Mouse (Mus musculus) hindbrain, embryonic 13.5 days (tissue): Measurements from ENCODE around the gene Tmem108. TPM values are rescaled to one million over a fixed set of nuclear protein-coding genes. Genes with fewer than 3 reads are reported as not detected.

ENCODE experiments used
- ATAC-seq: fragments of 200-750 bp; cut with Nextera tagmentation; 2 replicates; pipeline ENCODE4 v1.8.0; 2017; ENCODE audit warnings: moderate TSS enrichment; ENCODE audit not compliant: low FRiP score
- H3K27ac ChIP-seq: fragments of 300-500 bp; sonication (generic); 2 replicates; pipeline ENCODE4 v1.5.1; 2015; ENCODE audit warnings: inconsistent platforms, mild to moderate bottlenecking, moderate library complexity
- H3K27me3 ChIP-seq: fragments of 300-500 bp; sonication (generic); 2 replicates; pipeline ENCODE4 v1.6.1; 2015; ENCODE audit warnings: mild to moderate bottlenecking, inconsistent platforms
- H3K36me3 ChIP-seq: fragments of 300-500 bp; sonication (generic); 2 replicates; pipeline ENCODE4 v1.6.1; 2015; ENCODE audit warnings: mild to moderate bottlenecking, inconsistent platforms
- H3K4me1 ChIP-seq: fragments of 300-500 bp; sonication (generic); replicated peaks from 2 replicates; pipeline ENCODE4 v1.6.1; 2015; ENCODE audit warnings: inconsistent platforms
- H3K4me2 ChIP-seq: fragments of 300-500 bp; sonication (generic); 2 replicates; pipeline ENCODE4 v1.6.1; 2015; ENCODE audit warnings: inconsistent platforms, mild to moderate bottlenecking, moderate library complexity
- H3K4me3 ChIP-seq: fragments of 300-500 bp; sonication (generic); 2 replicates; pipeline ENCODE4 v1.5.1; 2015; ENCODE audit warnings: mild to moderate bottlenecking, inconsistent platforms
- H3K9ac ChIP-seq: fragments of 300-500 bp; sonication (generic); 2 replicates; pipeline ENCODE4 v1.6.1; 2015; ENCODE audit warnings: mild to moderate bottlenecking, inconsistent platforms
- H3K9me3 ChIP-seq: fragments of 300-500 bp; sonication (generic); 2 replicates; pipeline ENCODE4 v1.6.1; 2016; ENCODE audit warnings: inconsistent platforms
- WGBS: fragments of 180-500 bp; shearing (Covaris S2); methylation state at CpG from one replicate; pipeline ENCODE4 v1.1.7; 2015; 5-methylcytosine and 5-hydroxymethylcytosine counted together
- polyA plus RNA-seq: library from polyadenylated mRNA; unstranded; fragments of >200 nt; fragmentation: Nextera tagmentation; extraction: Ambion mirVana; gene quantifications from 2 replicates; pipeline ENCODE4 v1.2.1, GENCODE M21; 2015

Gene Tmem108
- polyA plus RNA-seq, 1 experiment from 2014 or later: 30.0 TPM

DNA sequence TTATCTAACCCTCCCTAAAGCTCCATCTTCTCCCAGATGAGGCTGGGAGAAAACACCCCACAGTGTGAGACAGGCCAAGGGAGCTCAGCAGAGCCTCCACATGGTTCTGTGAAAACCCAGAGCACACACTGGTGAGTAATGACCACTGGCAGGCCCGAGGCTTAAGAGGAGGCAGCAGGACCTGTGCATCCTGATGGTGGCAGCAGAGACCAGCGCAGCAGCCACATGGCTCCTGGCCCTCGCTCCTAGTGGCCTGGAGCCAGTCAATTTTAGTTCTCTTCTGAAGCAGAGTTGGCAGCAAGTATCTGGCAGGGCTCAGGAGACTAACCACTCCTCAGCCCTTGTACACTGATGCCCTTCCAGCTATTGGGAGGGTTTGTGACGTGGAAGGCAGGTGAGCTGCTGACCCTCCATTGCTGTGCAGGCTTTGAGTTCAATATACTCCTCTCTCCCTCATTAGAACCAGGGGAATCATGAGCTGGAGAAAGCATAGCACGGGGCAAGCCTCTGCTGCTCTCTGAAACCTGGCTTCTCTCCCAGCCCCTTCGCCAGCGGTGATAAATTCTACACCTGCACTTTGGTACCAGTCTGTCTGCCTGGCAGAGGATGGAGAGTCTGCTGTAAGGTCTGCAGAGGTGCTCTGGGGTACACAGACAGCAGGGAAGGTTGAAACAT lies 267.2 kb downstream of the Tmem108 start:
- peaks cover 19% of the 10 kb centered on the region for H3K4me1 ChIP-seq
- H3K4me2 ChIP-seq: no peak overlapping the region
- no peaks in the 10 kb centered on the region for H3K9me3 ChIP-seq
- 33% methylated on average over 7 of the region's 7 CpGs for WGBS
- H3K9ac ChIP-seq: no peak overlapping the region
- no peak overlapping the region for H3K27ac ChIP-seq
- no peak overlapping the region for H3K4me3 ChIP-seq
- H3K27me3 ChIP-seq: peaks cover 47% of the 10 kb centered on the region
- ATAC-seq: peak; percentile 85
- H3K36me3 ChIP-seq: peaks cover 10% of the 10 kb centered on the region

DNA sequence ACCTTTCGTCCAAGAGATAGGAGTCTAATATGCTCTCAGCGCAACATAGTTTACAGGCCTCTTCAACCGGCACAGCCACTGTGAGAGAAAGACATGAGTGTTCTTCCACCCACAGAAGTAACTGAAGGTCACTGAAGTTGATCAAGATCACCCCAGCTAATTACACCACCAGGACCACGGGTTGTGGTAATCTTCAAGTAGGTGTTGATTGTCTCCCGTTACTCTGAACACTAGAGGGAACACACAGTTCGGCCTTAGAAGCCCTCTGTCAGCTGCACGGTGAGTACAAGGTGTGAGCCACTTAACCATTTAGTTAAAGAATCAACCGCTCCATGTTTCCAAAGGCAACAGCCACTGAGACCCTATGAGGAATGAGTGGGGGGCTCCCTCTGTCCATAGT lies 269.7 kb downstream of the Tmem108 start:
- peaks cover 32% of the 10 kb centered on the region for H3K27me3 ChIP-seq
- no peak overlapping the region for H3K27ac ChIP-seq
- H3K4me2 ChIP-seq: no peak overlapping the region
- peaks cover 14% of the 10 kb centered on the region for H3K4me1 ChIP-seq
- 89% methylated on average over 8 of the region's 8 CpGs for WGBS
- no peak overlapping the region for H3K9ac ChIP-seq
- ATAC-seq: no peak
- H3K9me3 ChIP-seq: no peaks in the 10 kb centered on the region
- H3K4me3 ChIP-seq: no peak overlapping the region
- 0 out of 2 replicates have a peak, but pooled peaks cover 4% of the 10 kb centered on the region for H3K36me3 ChIP-seq

GRCm38 (mm10) chr9:103490439-103490838 lies 271.2 kb downstream of the Tmem108 start:
- no peak overlapping the region for H3K27ac ChIP-seq
- H3K9me3 ChIP-seq: no peaks in the 10 kb centered on the region
- no peak overlapping the region for H3K4me3 ChIP-seq
- ATAC-seq: peak; percentile 62
- H3K4me1 ChIP-seq: peaks cover 25% of the 10 kb centered on the region
- H3K27me3 ChIP-seq: peaks cover 25% of the 10 kb centered on the region
- no peak overlapping the region for H3K4me2 ChIP-seq
- 0 out of 2 replicates have a peak, but pooled peaks cover 4% of the 10 kb centered on the region for H3K36me3 ChIP-seq
- WGBS: 27% methylated on average over 2 of the region's 2 CpGs
- H3K9ac ChIP-seq: no peak overlapping the region

DNA sequence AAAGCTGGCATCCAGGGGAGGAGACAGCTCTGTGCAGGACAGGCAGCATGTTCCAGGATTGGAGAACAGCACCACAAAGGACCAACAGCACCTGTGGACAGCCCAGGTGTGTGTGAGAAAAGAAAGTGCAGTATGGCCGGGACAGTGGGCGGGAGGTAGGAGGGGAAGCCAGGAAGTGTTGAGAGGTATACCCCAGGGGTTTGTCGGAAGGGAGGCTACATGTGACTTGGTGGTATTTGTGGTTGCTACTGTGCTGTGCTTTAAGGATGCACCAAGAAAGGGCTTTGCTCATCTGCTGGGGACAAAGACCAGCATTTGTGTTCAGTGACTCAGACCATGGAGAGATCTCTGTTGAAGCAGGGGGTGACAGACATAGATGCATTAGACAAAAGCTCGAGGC lies 271.8 kb downstream of the Tmem108 start:
- ATAC-seq: no peak
- no peaks in the 10 kb centered on the region for H3K9me3 ChIP-seq
- H3K4me2 ChIP-seq: no peak overlapping the region
- H3K4me3 ChIP-seq: no peak overlapping the region
- 0 out of 2 replicates have a peak, but pooled peaks cover 4% of the 10 kb centered on the region for H3K36me3 ChIP-seq
- no peak overlapping the region for H3K27ac ChIP-seq
- H3K27me3 ChIP-seq: peaks cover 24% of the 10 kb centered on the region
- no peak overlapping the region for H3K9ac ChIP-seq
- 88% methylated on average over 4 of the region's 4 CpGs for WGBS
- peaks cover 24% of the 10 kb centered on the region for H3K4me1 ChIP-seq

DNA sequence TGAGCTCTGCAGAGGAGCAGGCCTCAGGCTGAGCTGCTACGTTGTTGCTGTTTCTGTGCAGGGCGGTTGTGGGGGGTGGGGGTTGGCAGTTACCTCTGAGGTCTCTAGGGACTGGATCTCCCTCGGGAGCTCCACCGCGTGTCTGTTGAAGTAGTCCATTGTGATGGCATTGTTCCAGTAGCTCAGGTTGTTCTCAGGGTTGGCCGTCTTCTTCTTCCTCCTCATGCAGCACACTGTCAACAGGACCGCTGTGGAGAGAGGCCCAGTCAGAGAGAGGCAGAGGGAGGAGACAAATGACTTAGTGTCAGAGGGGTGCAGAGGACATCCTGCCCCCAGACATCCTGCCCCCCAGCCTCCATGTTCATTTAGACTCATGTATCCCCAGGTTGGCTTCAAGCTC lies 272.5 kb downstream of the Tmem108 start:
- peaks cover 4% of the 10 kb centered on the region; the same call in 1 of the 2 replicates for H3K36me3 ChIP-seq
- ATAC-seq: no peak
- no peak overlapping the region for H3K27ac ChIP-seq
- 66% methylated on average over 7 of the region's 7 CpGs for WGBS
- H3K4me2 ChIP-seq: no peak overlapping the region
- no peak overlapping the region for H3K4me3 ChIP-seq
- peaks cover 24% of the 10 kb centered on the region for H3K27me3 ChIP-seq
- no peak overlapping the region for H3K9ac ChIP-seq
- H3K9me3 ChIP-seq: no peaks in the 10 kb centered on the region
- H3K4me1 ChIP-seq: peaks cover 16% of the 10 kb centered on the region

DNA sequence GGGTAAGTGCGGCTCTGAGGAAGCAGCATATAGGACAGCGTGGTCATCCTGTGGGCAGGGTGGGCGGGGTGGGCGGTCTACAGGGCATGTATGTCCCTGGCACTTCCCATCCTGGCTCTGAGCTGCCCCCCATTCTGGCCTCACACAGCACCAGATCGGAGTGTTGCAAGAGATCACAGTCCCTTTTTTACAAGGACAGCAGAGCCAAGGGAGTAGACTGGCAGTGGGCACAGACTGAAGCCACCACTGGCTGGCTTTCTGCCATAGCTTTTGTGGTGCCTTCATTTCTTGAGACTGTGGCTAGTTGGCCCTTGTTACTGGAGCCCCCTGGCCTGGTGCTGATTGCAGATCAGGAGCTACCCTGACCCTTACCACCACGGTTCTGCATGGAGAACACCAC lies 275.4 kb downstream of the Tmem108 start:
- Histone ChIP-seq H3K4me1 (peaks cover 16% of the 10 kb centered on the region), H3K9ac (peak overlapping the region; percentile 24; the same call in 1 of the 2 replicates), H3K9me3 (no peaks in the 10 kb centered on the region), H3K27me3 (0 out of 2 replicates have a peak, but pooled peaks cover 6% of the 10 kb centered on the region), H3K27ac (no peak overlapping the region), H3K36me3 (peaks cover 8% of the 10 kb centered on the region; the same call in 1 of the 2 replicates), H3K4me2 (no peak overlapping the region), H3K4me3 (no peak overlapping the region)
- WGBS: 89% methylated on average over 6 of the region's 6 CpGs
- no peak for ATAC-seq

- Histone ChIP-seq H3K4me3 (no peak overlapping the region), H3K27me3 (0 out of 2 replicates have a peak, but pooled peaks cover 6% of the 10 kb centered on the region), H3K4me2 (no peak overlapping the region), H3K27ac (no peak overlapping the region), H3K36me3 (peaks cover 8% of the 10 kb centered on the region; the same call in 1 of the 2 replicates), H3K9me3 (no peaks in the 10 kb centered on the region), H3K9ac (no peak overlapping the region), H3K4me1 (peaks cover 23% of the 10 kb centered on the region)
- no peak for ATAC-seq
- 42% methylated on average over 8 of the region's 8 CpGs for whole genome bisulfite sequencing
These were observed 276.0 kb downstream of the Tmem108 start for GRCm38 (mm10) chr9:103485606-103486005.

- Histone ChIP-seq H3K4me2 (no peak overlapping the region), H3K36me3 (peaks cover 4% of the 10 kb centered on the region; the same call in 1 of the 2 replicates), H3K4me1 (peaks cover 19% of the 10 kb centered on the region), H3K9ac (peak overlapping the region; percentile 43; the same call in 1 of the 2 replicates), H3K4me3 (no peak overlapping the region), H3K27me3 (0 out of 2 replicates have a peak, but pooled peaks cover 4% of the 10 kb centered on the region), H3K9me3 (no peaks in the 10 kb centered on the region), H3K27ac (peak overlapping the region; percentile 58; the same call in 1 of the 2 replicates)
- peak; percentile 24; the same call in 1 of the 2 replicates for ATAC-seq
- WGBS: 41% methylated on average over 8 of the region's 8 CpGs
These were observed 280.9 kb downstream of the Tmem108 start for GRCm38 (mm10) chr9:103480603-103481220.

GRCm38 (mm10) chr9:103480044-103480576 lies 281.5 kb downstream of the Tmem108 start, which contains the start of gene Bfsp2:
TSS of gene Bfsp2 (minus strand) at chr9:103480420.
- H3K36me3 ChIP-seq: peaks cover 4% of the 10 kb centered on the region; the same call in 1 of the 2 replicates
- H3K4me3 ChIP-seq: no peak within 1 kb of the TSS
- peak within 1 kb of the TSS; percentile 43; the same call in 1 of the 2 replicates for H3K9ac ChIP-seq
- peaks cover 19% of the 10 kb centered on the region for H3K4me1 ChIP-seq
- 0 out of 2 replicates have a peak, but pooled peaks cover 4% of the 10 kb centered on the region for H3K27me3 ChIP-seq
- H3K9me3 ChIP-seq: no peaks in the 10 kb centered on the region
- H3K27ac ChIP-seq: peak within 1 kb of the TSS; percentile 58; the same call in 1 of the 2 replicates
- 0 out of 2 replicates have a peak, but pooled peaks have one; percentile 38 for ATAC-seq
- WGBS: 75% methylated on average over 9 of the region's 9 CpGs
- H3K4me2 ChIP-seq: no peak within 1 kb of the TSS

DNA sequence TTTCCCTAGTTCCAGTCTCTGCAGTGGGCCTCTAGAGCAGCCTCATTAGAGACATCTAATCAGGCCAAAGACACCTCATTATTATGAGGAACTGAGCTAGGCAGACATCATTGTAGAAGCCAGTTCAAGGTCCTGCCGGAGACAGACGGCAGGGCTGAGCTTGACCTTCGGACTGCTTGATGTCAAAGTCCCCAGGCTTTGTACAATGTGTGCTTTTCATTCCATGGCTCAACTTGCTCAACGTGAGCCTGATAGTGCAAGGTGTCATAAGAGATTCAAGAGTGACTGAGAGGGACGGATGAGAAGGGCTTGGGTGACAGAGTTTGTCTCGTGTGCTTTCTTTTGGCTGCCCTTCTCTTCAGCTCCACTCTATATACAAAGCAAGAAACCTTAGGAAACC lies 286.2 kb downstream of the Tmem108 start:
- Histone ChIP-seq H3K9ac (no peak overlapping the region), H3K4me3 (no peak overlapping the region), H3K9me3 (no peaks in the 10 kb centered on the region), H3K4me2 (no peak overlapping the region), H3K36me3 (no peaks in the 10 kb centered on the region), H3K27ac (no peak overlapping the region), H3K27me3 (0 out of 2 replicates have a peak, but pooled peaks cover 4% of the 10 kb centered on the region), H3K4me1 (peaks cover 38% of the 10 kb centered on the region)
- no peak for ATAC-seq
- WGBS: 82% methylated on average over 6 of the region's 6 CpGs

DNA sequence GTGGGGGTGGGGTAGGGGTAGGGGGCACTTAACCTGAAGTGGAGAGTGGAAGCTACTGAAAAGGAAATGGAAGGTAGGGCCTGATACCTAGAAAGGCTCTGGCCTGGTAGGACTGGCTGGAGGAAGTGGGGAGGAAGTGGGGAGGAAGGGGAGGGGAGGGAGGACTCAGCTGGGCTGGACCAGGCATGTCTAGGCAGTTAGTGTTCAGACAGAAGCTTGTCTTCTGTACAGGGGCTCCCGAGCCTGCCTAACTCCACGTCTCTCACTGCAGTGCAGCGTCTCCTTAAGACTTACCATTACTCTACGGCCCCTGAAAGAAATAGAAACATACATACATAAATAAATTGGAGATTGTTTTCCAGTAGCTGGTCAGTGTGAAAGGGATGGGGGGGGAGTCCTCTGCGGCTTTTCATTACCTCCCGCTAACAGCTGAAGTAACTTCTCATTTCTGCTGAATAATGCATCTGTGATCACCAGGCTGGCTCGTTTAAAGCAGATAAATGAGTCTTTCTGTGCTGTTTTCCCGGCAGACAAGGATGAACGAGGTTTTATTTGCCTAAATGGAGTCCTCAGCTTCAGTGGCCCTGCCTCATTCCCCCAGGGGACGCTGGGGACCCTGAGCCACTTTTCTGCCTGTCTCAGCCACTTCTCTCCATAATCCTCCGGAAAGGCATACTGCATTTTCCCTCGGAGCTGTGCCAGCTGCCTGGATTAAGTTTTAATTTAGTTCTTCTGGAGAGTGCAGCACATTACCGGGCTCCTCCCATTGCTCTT lies 287.5 kb downstream of the Tmem108 start:
- no peaks in the 10 kb centered on the region for H3K36me3 ChIP-seq
- H3K4me1 ChIP-seq: peaks cover 33% of the 10 kb centered on the region
- peak overlapping the region; percentile 71 for H3K27ac ChIP-seq
- no peak overlapping the region for H3K4me3 ChIP-seq
- peak overlapping the region; percentile 40 for H3K4me2 ChIP-seq
- 12% methylated on average over 13 of the region's 13 CpGs for WGBS
- no peaks in the 10 kb centered on the region for H3K27me3 ChIP-seq
- no peaks in the 10 kb centered on the region for H3K9me3 ChIP-seq
- ATAC-seq: peak; percentile 69
- 0 out of 2 replicates have a peak overlapping the region, but pooled peaks have one; percentile 43 for H3K9ac ChIP-seq
